Mouse (Mus musculus): Measurements from ENCODE around the gene LTO1. TPM values are rescaled to one million over a fixed set of nuclear protein-coding genes. Genes with fewer than 3 reads are reported as not detected.

Gene LTO1
- polyA plus RNA-seq, 1 experiment: 32.7 TPM

GRCm38 (mm10) chr7:144934901-144935300 is 20.0 kb downstream of the LTO1 start:
- no peaks in the 10 kb centered on the region for H3K36me3 ChIP-seq (ENCODE audit: control insufficient read depth, insufficient read depth, low read length)
- no peak overlapping the region for H3K27ac ChIP-seq (ENCODE audit: control insufficient read depth, insufficient read depth, low read depth, low read length)
- TF ChIP-seq POLR2A (IDR thresholded peaks at IDR 0.05; ENCODE audit: control insufficient read depth, low read depth, low read length) (no peak), CTCF (IDR thresholded peaks at IDR 0.05; ENCODE audit: control insufficient read depth, insufficient read depth, insufficient replicate concordance, low read depth, low read length) (no peak)
- H3K4me3 ChIP-seq (ENCODE audit: control insufficient read depth, low read depth, low read length): no peak overlapping the region
- peaks cover 20% of the 10 kb centered on the region for H3K4me1 ChIP-seq (ENCODE audit: control insufficient read depth, insufficient read depth, low read length)
- H3K27me3 ChIP-seq (ENCODE audit: control insufficient read depth, insufficient read depth, low read length): peaks cover 2% of the 10 kb centered on the region; the same call in 1 of the 2 replicates

- Histone ChIP-seq H3K4me3 (ENCODE audit: control insufficient read depth, low read depth, low read length) (no peak overlapping the region), H3K36me3 (ENCODE audit: control insufficient read depth, insufficient read depth, low read length) (no peaks in the 10 kb centered on the region), H3K27ac (ENCODE audit: control insufficient read depth, insufficient read depth, low read depth, low read length) (no peak overlapping the region), H3K27me3 (ENCODE audit: control insufficient read depth, insufficient read depth, low read length) (peaks cover 2% of the 10 kb centered on the region; the same call in 1 of the 2 replicates), H3K4me1 (ENCODE audit: control insufficient read depth, insufficient read depth, low read length) (peaks cover 20% of the 10 kb centered on the region)
- TF ChIP-seq POLR2A (IDR thresholded peaks at IDR 0.05; ENCODE audit: control insufficient read depth, low read depth, low read length) (no peak), CTCF (IDR thresholded peaks at IDR 0.05; ENCODE audit: control insufficient read depth, insufficient read depth, insufficient replicate concordance, low read depth, low read length) (no peak)
Observed at GRCm38 (mm10) chr7:144935563-144935962, 20.7 kb downstream of the LTO1 start.

- Histone ChIP-seq H3K27me3 (ENCODE audit: control insufficient read depth, insufficient read depth, low read length) (peaks cover 2% of the 10 kb centered on the region; the same call in 1 of the 2 replicates), H3K4me1 (ENCODE audit: control insufficient read depth, insufficient read depth, low read length) (peaks cover 27% of the 10 kb centered on the region), H3K36me3 (ENCODE audit: control insufficient read depth, insufficient read depth, low read length) (no peaks in the 10 kb centered on the region), H3K27ac (ENCODE audit: control insufficient read depth, insufficient read depth, low read depth, low read length) (no peak overlapping the region), H3K4me3 (ENCODE audit: control insufficient read depth, low read depth, low read length) (no peak overlapping the region)
- TF ChIP-seq POLR2A (IDR thresholded peaks at IDR 0.05; ENCODE audit: control insufficient read depth, low read depth, low read length): no peak
- TF ChIP-seq CTCF (IDR thresholded peaks at IDR 0.05; ENCODE audit: control insufficient read depth, insufficient read depth, insufficient replicate concordance, low read depth, low read length): no peak
Observed at GRCm38 (mm10) chr7:144936311-144936880, 21.5 kb downstream of the LTO1 start.

GRCm38 (mm10) chr7:144937490-144937889 is 22.6 kb downstream of the LTO1 start:
- H3K27ac ChIP-seq (ENCODE audit: control insufficient read depth, insufficient read depth, low read depth, low read length): no peak overlapping the region
- TF ChIP-seq CTCF (IDR thresholded peaks at IDR 0.05; ENCODE audit: control insufficient read depth, insufficient read depth, insufficient replicate concordance, low read depth, low read length) (peak; percentile 86), POLR2A (IDR thresholded peaks at IDR 0.05; ENCODE audit: control insufficient read depth, low read depth, low read length) (no peak)
- peak overlapping the region; percentile 28; the same call in 1 of the 2 replicates for H3K4me3 ChIP-seq (ENCODE audit: control insufficient read depth, low read depth, low read length)
- peaks cover 37% of the 10 kb centered on the region for H3K4me1 ChIP-seq (ENCODE audit: control insufficient read depth, insufficient read depth, low read length)
- H3K27me3 ChIP-seq (ENCODE audit: control insufficient read depth, insufficient read depth, low read length): peaks cover 2% of the 10 kb centered on the region; the same call in 1 of the 2 replicates
- no peaks in the 10 kb centered on the region for H3K36me3 ChIP-seq (ENCODE audit: control insufficient read depth, insufficient read depth, low read length)

- H3K27ac ChIP-seq (ENCODE audit: control insufficient read depth, insufficient read depth, low read depth, low read length): no peak overlapping the region
- TF ChIP-seq CTCF (IDR thresholded peaks at IDR 0.05; ENCODE audit: control insufficient read depth, insufficient read depth, insufficient replicate concordance, low read depth, low read length) (no peak), POLR2A (IDR thresholded peaks at IDR 0.05; ENCODE audit: control insufficient read depth, low read depth, low read length) (no peak)
- peak overlapping the region; percentile 28; the same call in 1 of the 2 replicates for H3K4me3 ChIP-seq (ENCODE audit: control insufficient read depth, low read depth, low read length)
- H3K4me1 ChIP-seq (ENCODE audit: control insufficient read depth, insufficient read depth, low read length): peaks cover 42% of the 10 kb centered on the region
- peaks cover 2% of the 10 kb centered on the region; the same call in 1 of the 2 replicates for H3K27me3 ChIP-seq (ENCODE audit: control insufficient read depth, insufficient read depth, low read length)
- no peaks in the 10 kb centered on the region for H3K36me3 ChIP-seq (ENCODE audit: control insufficient read depth, insufficient read depth, low read length)
Observed at GRCm38 (mm10) chr7:144937899-144938517, 23.1 kb downstream of the LTO1 start.

- no peaks in the 10 kb centered on the region for H3K36me3 ChIP-seq (ENCODE audit: control insufficient read depth, insufficient read depth, low read length)
- no peak for TF ChIP-seq CTCF (IDR thresholded peaks at IDR 0.05; ENCODE audit: control insufficient read depth, insufficient read depth, insufficient replicate concordance, low read depth, low read length)
- TF ChIP-seq POLR2A (IDR thresholded peaks at IDR 0.05; ENCODE audit: control insufficient read depth, low read depth, low read length): no peak
- H3K4me1 ChIP-seq (ENCODE audit: control insufficient read depth, insufficient read depth, low read length): peaks cover 45% of the 10 kb centered on the region
Observed at GRCm38 (mm10) chr7:144938661-144939343, 23.9 kb downstream of the LTO1 start.

More at GRCm38 (mm10) chr7:144938661-144939343, 23.9 kb downstream of the LTO1 start:
- H3K4me3 ChIP-seq (ENCODE audit: control insufficient read depth, low read depth, low read length): peak overlapping the region; percentile 80
- peak overlapping the region; percentile 62 for H3K27ac ChIP-seq (ENCODE audit: control insufficient read depth, insufficient read depth, low read depth, low read length)
- H3K27me3 ChIP-seq (ENCODE audit: control insufficient read depth, insufficient read depth, low read length): peaks cover 2% of the 10 kb centered on the region; the same call in 1 of the 2 replicates
